Mouse (Mus musculus) embryonic fibroblast, embryonic 13.5 days (primary cell): ENCODE results near the gene Slc9a8. TPM values are rescaled to one million over a fixed set of nuclear protein-coding genes. Genes with fewer than 3 reads are reported as not detected.

Source experiments
- H3K27ac ChIP-seq: 2 replicates; pipeline ENCODE4 v1.5.1; 2012; ENCODE audit warnings: low read length, control low read depth, inconsistent platforms; ENCODE audit not compliant: insufficient read depth
- H3K4me1 ChIP-seq: 2 replicates; pipeline ENCODE4 v1.6.1; 2011; ENCODE audit warnings: low read length; ENCODE audit not compliant: control insufficient read depth, insufficient read depth
- H3K4me3 ChIP-seq: 2 replicates; pipeline ENCODE4 v1.5.1; 2011; ENCODE audit warnings: mild to moderate bottlenecking, control low read depth, low read length; ENCODE audit not compliant: insufficient read depth
- CTCF ChIP-seq: IDR thresholded peaks from 2 replicates; pipeline ENCODE4 v1.5.1; 2011; ENCODE audit warnings: mild to moderate bottlenecking, control low read depth, low read length, moderate library complexity, borderline replicate concordance; ENCODE audit not compliant: insufficient read depth
- POLR2A ChIP-seq: IDR thresholded peaks from 2 replicates; pipeline ENCODE4 v1.6.1; 2011; ENCODE audit warnings: low read depth, mild to moderate bottlenecking, control low read depth, low read length, moderate library complexity
- polyA plus RNA-seq: library from polyadenylated mRNA; stranded (reverse); fragments of >200 nt; gene quantifications from 2 replicates; pipeline ENCODE4 v1.2.4, GENCODE M21; 2011; ENCODE audit warnings: low read depth; ENCODE audit not compliant: missing spikeins, insufficient read length

Slc9a8 gene
- polyA plus RNA-seq, 1 experiment = 38.0 TPM

- Histone ChIP-seq H3K4me3 (no peak overlapping the region), H3K4me1 (no peaks in the 10 kb centered on the region), H3K27ac (no peak overlapping the region)
- TF ChIP-seq POLR2A (no peak), CTCF (no peak)
Observed at GRCm38 (mm10) chr2:167443411-167444193, 22.1 kb downstream of the Slc9a8 start.

GRCm38 (mm10) chr2:167445911-167446780 lies 24.6 kb downstream of the Slc9a8 start:
- no peak overlapping the region for H3K27ac ChIP-seq

GRCm38 (mm10) chr2:167447207-167447606 lies 25.7 kb downstream of the Slc9a8 start:
- Histone ChIP-seq H3K27ac (no peak overlapping the region), H3K4me3 (no peak overlapping the region), H3K4me1 (no peaks in the 10 kb centered on the region)
- no peak for TF ChIP-seq POLR2A
- TF ChIP-seq CTCF = no peak

More at GRCm38 (mm10) chr2:167445911-167446780, 24.6 kb downstream of the Slc9a8 start:
- no peak overlapping the region for H3K4me3 ChIP-seq
- H3K4me1 ChIP-seq = no peaks in the 10 kb centered on the region
- TF ChIP-seq POLR2A = no peak
- TF ChIP-seq CTCF = no peak

GRCm38 (mm10) chr2:167447629-167448028 lies 26.1 kb downstream of the Slc9a8 start:
- H3K4me1 ChIP-seq = no peaks in the 10 kb centered on the region
- no peak overlapping the region for H3K27ac ChIP-seq
- H3K4me3 ChIP-seq = no peak overlapping the region
- TF ChIP-seq POLR2A = no peak
- no peak for TF ChIP-seq CTCF

- H3K27ac ChIP-seq = no peak overlapping the region
- TF ChIP-seq CTCF (no peak), POLR2A (no peak)
- H3K4me1 ChIP-seq = no peaks in the 10 kb centered on the region
- H3K4me3 ChIP-seq = no peak overlapping the region
Observed at GRCm38 (mm10) chr2:167449331-167450275, 28.1 kb downstream of the Slc9a8 start.

GRCm38 (mm10) chr2:167450647-167451046 lies 29.1 kb downstream of the Slc9a8 start:
- TF ChIP-seq CTCF = no peak
- no peak for TF ChIP-seq POLR2A
- no peak overlapping the region for H3K27ac ChIP-seq
- no peaks in the 10 kb centered on the region for H3K4me1 ChIP-seq
- H3K4me3 ChIP-seq = no peak overlapping the region

GRCm38 (mm10) chr2:167453814-167454213 lies 32.3 kb downstream of the Slc9a8 start:
- no peak overlapping the region for H3K27ac ChIP-seq
- H3K4me3 ChIP-seq = no peak overlapping the region
- H3K4me1 ChIP-seq = no peaks in the 10 kb centered on the region
- TF ChIP-seq CTCF (no peak), POLR2A (no peak)

- Histone ChIP-seq H3K27ac (no peak overlapping the region), H3K4me3 (no peak overlapping the region), H3K4me1 (no peaks in the 10 kb centered on the region)
- no peak for TF ChIP-seq CTCF
- no peak for TF ChIP-seq POLR2A
Observed at GRCm38 (mm10) chr2:167456361-167457020, 35.0 kb downstream of the Slc9a8 start.

GRCm38 (mm10) chr2:167457213-167457612 lies 35.7 kb downstream of the Slc9a8 start:
- no peak for TF ChIP-seq CTCF
- no peak for TF ChIP-seq POLR2A
- H3K4me3 ChIP-seq = no peak overlapping the region
- no peak overlapping the region for H3K27ac ChIP-seq
- no peaks in the 10 kb centered on the region for H3K4me1 ChIP-seq
